Mouse (Mus musculus) ZHBTc4 (cell line): ENCODE measurements around the gene Coro1a.
A peak's percentile ranks its signal among the peaks of the same experiment; 100 is the strongest.
"Not testable (repeated sequence)": the region's sequence is repeated elsewhere in the genome, so short reads cannot be mapped to it uniquely, and the experiment has no call there.

ENCODE experiments used
- DNase-seq: peaks from one replicate; pipeline ENCODE4 v3.0.0-alpha.2; 2011; ENCODE audit warnings: low read depth, low spot score

The Coro1a gene

DNA sequence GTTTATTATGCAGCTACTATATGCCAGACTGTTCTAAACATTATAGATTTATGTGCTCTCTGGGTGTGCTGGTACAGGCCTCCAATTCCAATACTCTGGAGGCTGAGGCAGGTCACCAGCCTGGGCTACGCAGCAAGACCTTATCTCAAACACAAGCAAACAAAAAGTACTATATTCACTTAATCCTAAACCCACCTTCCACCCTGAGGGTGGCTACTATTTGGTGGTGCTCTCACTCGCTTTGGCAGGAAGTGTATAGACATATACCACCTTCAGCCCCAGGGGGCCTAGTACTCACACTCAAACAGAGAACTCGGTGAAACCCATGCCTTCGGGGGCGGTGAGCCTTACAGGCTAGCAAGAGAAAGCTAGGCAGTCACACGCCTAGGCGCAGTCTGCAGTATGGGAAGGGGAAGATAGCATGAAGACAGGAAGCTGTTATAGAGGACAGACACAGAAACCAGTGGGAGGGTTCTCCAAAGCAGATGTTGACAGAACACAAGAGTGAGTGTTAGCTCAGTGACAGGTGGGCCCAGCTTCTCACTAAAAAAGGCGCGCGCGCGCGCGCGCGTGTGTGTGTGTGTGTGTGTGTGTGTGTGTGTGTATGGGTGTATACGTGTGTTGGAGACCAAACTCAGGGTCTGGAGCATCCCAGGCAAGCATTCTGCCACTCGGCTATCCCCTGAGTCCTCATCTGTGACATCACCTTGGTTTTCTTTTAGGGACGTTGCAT is at the start of gene Coro1a:
Gene Coro1a, minus strand, starts transcription at position 346 of the 733 bp plus-strand sequence.
- no peak for DNase-seq

DNA sequence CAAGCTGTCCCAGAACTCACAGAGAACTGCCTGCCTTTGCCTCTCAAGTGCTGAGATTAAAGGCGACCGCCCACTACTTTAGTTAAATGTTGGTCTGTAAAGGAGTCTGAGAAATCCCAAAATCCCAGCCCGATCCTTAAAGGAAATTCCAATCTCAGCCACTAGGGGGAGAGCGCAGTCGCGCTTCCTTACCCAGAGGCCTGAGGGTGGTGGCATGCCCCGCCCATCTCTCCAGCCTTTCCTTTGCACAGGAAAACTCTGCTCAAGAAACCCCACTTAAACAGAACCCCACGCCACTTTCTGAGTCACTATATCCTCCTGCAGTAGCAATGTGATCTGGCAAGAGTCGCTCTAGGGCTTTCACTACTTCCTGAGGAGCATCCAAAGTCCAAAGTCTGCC is 47.3 kb upstream of the Coro1a start:
- DNase-seq = peak; percentile 94

DNA sequence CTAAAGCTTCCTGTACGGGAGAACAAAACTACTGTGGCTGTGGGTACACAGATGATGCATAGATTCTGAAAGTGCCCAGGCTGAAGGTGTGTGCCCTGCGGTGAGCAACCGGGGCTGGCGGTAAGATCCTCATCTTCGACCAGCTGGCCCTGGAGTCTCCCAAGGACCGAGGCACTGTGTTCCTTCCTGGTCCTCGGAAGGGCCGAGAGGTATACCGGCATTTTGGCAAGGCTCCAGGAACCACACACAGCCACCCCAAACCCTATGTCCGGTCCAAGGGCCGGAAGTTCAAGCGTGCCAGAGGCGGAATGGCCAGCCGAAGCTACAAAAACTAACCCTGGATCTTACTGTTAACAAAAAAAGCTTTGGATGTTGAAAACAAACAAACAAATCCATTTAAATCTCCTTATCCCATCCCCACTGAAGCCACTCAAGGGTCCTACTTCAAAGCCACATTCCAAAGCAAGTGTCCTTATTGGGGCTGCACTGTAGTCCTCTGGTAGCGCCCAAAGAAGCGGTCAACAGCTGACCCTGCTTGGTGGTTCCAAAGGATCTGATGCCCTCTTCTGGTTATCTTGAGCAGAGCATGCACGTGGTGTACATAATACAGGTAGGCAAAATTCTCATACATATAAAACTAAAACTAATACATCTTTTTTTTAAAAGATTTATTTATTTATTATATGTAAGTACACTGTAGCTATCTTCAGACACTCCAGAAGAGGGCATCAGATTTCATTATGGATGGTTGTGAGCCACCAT is 42.2 kb upstream of the Coro1a start:
- no peak for DNase-seq

DNA sequence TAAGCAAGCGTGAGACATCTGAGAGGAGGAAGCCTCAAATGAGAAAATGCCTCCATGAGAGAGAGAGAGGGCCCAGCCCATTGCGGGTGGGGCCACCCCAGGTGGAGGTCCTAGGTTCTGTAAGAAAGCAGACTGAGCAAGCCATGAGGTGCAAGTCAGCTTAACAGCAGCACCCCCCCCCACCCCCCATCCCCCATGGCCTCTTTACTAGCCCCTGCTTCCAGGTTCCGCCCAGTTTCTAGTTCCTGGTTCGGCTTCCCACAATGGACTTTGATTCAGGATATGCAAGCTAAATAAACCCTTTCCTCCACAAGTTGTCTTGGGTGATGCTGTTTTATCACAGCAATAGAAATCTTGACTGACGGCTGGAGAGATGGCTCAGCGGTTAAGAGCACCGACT is 41.2 kb upstream of the Coro1a start:
- no peak for DNase-seq

DNA sequence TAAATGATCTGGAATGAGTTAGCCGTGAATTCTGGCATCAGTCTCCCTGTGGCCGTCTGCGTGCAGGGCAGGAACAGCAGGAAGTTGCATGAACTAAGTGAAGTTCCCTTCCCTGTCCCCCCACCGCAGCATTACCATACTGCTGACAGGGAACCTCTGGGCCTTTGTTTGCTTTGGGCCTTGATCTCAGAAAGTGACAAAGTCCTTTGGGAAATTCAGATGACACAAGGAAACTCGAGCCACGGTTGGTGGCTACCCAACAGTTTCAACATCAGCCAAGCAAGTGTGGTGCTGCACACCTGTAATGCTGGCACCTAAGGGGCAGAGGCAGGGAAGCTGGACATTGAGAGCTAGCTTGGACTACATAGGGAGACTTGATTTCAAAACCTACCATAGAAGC is 39.2 kb upstream of the Coro1a start:
- DNase-seq = peak; percentile 31

DNA sequence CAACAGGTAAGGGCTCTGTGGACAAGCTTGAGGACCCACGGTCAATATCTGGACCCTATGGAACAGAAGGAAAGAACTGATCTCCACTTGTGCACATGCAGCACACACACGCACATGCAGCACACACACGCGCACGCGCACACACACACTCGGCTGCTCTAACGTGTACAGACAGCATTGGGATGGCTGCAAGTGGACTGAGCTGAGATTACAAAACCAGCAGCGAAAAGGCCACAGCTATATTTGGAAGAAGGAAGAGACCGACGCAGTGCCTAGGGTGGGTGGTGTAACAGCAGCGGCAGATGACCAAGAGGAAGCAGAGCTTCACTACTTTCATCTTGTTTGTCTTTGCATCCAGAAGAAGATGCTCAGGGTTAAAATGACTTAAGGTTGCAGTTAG is 38.5 kb upstream of the Coro1a start:
- DNase-seq = no peak

DNA sequence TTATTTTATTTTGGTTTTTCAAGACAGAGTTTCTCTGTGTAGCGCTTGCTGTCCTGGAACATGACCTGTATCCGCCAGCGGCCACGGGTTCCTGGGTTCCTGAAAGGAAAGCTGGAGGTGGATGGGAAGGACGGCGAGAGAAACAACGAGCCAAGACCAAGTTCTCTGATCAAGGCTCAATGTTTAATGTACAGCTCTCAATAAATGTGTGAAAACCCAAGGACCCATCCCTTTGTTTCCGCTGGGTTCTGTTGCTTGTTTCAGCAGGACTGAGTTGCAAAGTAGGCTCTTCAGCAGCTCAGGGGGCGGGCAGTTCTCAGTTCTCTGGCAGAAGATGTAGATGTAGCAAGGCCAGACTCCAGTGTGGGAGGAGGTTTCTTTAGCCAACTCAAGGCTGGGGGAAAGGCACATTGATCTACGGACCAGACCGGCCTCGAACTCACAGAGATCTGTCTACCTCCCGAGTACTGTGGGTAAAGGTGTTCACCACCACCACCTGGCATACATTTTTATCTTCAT is 34.4 kb upstream of the Coro1a start:
- peak; percentile 52 for DNase-seq

DNA sequence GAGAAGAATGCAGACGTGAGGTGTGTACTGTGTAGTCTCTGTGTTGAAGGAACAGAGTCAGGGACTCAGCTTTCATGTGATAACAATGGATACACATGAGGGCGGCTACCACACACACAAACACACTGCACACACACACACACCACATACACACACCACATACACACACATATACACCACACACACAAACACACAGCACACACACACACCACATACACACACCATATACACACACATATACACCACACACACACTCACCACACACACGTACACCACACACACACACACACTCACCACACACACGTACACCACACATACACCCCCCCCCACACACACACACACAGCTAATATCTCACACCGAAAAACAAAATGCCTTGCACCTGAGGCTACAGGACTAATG is 33.9 kb upstream of the Coro1a start:
- no peak for DNase-seq

DNA sequence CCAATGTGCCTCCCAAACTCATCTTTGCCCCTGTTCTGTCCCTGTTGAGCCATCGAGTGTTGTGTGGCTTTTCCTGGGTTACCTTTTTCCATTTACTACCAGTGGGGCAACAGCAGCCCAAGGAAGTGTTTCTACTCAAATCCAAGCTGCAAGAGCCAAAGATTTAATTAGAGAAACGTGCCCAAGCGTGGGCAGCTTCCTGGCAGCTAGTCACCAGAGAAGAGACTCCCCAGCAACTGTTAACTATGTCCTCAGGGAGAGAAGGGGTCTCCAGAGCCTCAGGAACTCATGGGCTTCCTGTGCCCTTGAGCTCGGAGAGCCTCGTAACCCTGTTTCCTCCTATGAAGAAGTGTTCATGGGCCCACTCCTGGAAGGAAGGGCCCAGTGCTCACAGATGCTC is 33.4 kb upstream of the Coro1a start:
- no peak for DNase-seq

DNA sequence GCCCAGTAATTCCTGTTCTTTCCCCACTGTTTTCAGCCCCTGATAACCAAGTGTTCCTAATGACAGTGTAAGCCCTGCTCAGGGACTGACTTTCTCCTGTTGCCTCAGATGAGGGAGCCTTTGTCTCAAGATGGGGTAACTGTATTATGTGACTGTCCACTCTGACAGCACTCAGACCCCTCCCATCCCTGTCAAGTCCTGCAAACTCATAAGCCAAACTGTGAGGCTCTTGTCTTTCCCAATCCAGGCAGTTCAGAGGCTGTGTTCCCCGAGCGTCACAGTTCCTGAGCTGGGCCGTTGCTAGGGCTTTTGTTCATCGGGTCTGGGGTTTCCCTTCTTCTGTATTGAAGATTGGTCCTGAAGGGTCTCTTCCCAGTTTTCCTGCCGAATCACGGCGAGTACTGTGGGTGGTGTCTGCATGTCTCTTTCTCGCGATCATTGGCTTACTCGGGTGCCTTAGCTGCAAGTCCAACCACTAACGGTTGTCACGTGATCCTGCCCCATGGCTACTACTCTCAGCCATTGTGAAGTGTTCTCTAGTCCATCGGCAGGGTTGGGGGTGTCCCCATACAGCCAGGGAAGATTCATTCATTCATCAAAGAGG is 32.6 kb upstream of the Coro1a start:
- peak; percentile 43 for DNase-seq

DNA sequence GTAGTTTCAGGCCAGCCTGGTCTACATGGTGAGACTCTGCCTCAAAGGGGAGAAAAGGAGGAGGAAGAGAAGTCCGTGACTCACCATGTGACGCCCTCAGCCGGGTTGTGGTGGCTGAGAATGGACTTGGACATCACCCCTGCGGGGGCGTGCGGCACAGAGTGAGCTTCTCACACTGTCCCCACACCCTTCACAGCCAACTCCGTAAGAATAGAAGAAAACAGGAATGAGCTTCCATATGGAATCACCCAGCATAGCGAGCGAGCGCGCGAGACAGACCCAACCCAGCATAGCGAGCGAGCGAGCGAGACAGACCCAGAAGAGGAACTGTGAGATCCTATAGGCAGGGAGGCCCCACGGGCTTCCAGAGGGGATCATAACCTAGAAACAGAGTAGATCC is 32.0 kb upstream of the Coro1a start:
- DNase-seq = no peak

DNA sequence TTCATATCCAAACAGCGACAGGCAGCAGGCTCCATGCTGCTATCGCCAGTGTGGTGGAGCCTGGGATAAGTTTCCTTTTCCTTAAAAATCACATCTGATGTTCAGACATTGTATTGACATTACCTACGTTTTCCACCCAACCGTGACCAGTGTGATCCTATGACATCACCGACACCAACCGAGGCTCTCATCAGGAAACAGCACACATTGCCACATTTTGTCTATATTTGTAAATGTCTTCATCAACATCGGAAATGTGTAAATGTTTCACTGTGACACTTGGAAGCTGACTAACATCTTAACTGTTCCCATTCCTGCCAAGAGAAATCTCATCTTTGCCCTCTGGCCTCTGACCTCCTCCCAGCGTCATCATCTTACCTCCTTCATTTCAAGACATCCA is 28.5 kb upstream of the Coro1a start:
- DNase-seq = no peak

DNA sequence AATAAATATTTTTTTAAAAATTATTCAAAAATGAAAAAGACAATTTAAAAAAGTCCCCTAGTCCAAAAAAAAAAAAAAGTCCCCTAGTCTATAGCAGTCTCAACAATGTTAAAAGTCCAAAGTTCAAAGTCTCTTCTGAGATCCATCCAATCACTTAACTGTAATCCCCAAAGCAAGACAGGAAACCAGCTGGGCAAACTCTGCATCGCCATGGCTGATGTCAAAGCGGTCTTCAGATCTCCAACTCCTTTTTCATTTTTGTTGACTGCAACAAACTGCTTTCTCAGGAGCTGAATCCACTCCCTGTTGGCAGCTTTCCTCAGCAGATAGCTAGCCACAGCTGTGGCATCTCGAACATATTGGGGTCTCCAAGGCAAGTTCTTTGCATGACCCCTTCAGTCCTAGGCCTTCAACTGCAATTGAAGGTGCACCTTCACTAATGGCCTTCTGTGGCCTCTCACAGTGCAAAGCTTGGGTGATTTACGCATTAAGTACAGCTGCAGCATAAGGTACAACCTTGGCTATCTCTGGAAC is 22.7 kb upstream of the Coro1a start:
- DNase-seq = not testable (repeated sequence)

DNA sequence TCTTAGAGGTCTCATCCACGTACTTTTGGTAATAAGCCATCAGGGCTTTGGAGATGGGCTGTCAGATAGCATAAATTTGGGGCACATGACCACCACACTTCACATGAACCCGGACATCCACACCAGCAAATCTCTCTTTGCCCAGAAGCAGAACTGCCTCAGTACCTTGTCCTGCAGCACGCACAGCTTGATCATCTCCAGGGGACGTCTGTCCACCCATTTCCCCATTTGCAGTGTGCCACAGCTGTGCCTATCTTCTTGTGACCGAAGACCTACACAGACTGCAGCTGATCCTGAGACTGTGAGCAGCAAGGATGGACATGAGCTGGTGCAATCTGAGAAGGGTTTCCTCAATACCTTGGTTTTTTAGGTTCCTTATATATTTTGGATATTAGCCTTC is 18.1 kb upstream of the Coro1a start:
- DNase-seq = no peak

DNA sequence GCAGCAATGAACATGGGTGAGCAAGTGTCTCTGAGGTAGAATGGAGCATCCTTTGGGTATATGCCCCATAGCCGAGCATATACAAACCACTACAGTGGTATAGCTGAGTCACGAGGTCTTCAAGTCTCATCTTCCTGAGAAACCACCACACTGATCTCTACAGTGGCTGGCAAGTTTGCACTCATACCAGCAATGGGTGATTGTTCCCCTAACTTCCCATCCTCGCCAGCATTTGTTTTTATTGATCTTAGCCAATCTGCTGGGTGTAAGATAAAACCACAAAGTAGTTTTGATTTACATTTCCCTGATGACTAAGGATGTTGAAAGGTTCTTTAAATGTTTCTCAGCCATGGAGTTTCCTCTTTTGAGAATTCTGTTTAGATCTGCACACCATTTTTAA is 17.5 kb upstream of the Coro1a start:
- DNase-seq = no peak

DNA sequence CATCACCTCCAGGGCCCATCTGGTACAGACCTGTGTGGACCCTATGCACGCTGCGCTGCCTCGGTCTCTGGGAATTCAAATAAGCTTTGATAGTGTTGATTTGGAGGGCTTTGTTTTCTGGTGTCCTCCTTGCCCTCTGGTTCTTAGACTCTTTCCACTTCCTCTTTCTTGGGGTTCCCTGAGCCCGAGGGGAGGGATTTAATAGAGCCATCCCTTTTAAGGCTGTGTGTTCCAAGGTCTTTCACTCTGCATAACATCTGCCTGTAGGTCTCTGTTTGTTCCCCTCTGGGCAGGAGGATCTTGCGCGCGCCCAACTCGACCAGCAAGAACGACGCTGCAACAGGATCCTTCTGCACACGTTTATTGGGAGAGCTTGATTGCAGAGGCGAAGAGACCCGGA is 14.0 kb upstream of the Coro1a start:
- no peak for DNase-seq

DNA sequence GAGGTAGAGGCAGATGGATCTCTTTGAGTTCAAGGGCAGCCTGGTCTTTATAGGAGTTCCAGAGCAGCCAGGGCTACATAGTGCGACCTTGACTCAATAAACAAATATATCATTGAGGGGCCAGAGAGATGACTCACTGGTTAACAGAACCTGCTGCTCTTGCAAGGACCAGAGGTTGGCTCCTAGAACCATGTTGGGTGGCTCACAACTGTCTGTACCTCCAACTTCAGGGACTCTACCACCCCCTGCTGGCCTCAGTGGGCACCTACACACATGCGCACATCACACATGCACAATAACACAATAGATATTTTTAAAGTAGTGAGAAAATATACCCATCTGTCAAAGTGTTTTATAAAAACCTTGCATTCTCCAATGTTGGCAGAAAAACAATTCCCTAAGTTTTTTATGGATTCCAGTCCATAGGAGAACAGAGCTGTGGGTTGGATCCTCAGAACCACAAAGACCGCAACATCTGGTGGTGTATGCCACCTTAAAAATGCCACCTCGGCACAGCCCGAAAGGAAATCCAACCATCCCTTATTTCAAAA is 11.3 kb upstream of the Coro1a start:
- peak; percentile 84 for DNase-seq

DNA sequence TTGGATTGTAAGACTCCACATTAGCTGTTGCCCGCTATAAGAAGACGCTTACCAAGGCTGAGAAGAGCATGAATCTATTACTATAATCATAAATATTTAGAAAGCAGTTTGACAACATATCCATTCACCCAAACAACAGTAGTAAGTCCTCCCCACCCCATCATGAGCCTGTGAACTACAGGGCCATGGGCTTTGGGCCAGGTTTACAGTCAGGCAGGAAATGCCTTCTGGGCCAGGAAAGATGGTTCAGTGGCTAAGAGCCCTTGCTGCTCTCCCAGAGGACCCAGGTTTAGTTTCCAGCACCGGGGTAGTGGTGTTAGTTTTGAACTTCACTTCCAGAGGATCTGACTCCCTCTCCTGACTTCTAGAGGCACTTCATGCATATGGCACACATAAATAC is 10.0 kb upstream of the Coro1a start:
- no peak for DNase-seq

DNA sequence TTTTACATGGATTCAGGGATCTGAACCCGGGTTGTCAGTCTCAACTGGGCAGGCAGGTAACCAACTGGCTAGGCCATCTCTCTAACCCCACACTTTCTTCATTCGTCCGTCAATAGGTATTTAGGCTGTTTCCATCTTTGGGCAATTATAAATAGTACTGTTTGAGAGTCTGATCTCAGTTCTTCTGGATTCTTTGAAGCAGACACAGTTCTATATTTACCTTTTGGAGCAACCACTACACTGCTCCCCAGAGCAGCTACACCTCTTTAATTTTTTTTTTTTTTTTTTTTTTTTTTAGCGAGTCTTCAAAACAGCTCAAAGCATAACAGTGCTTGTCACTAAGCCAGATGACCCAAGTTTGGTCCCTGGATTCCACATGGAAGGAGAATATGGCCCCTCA is 8.1 kb upstream of the Coro1a start:
- no peak for DNase-seq

DNA sequence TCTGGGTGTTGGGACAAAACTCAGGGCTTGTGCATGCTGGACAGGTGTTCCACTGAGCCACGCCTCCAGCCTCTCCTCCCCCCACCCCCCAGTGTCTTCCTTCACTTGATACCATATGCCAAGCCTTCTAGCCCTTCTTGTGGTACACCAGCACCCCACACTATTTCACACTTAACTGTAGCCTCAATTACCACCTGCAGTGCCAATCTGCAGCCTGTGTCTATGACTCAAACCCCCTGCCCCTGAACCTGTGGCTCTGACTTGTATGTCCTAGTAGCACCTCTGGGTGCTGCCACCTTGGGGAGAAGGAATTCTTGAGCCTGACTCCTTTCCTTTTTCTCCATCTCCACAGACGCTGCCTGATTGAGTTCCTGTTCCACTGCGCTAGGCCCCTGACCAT is 4.3 kb upstream of the Coro1a start:
- DNase-seq = no peak

DNA sequence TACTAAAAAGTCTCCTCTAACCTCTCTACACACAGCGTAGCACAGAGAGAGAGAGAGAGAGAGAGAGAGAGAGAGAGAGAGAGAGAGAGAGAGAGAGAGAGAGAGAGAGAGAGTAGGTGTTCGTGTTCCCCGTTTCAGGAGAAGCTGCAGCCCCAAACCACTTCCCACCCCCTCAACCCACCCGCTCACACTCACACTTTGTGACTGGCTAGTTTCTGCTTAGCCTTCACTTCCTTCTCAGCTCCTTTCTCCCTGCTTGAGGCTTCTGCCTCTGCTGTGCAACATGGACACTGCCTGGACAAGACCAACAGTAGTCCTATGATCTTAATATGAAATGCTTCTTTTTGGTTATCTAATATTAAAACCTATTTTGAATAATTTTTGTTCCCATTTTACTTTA is 2.7 kb upstream of the Coro1a start:
- DNase-seq = no peak
